Mouse (Mus musculus): Measurements from ENCODE around the gene Fam78b. TPM values are rescaled to one million over a fixed set of nuclear protein-coding genes. Genes with fewer than 3 reads are reported as not detected.

The Fam78b gene
- polyA plus RNA-seq, 1 experiment = 0.17 TPM

GRCm38 (mm10) chr1:167057543-167057942 lies 56.3 kb downstream of the Fam78b start:
- Histone ChIP-seq H3K4me3 (ENCODE audit: control insufficient read depth, low read depth, low read length) (no peak overlapping the region), H3K36me3 (ENCODE audit: control insufficient read depth, insufficient read depth, low read length) (no peaks in the 10 kb centered on the region), H3K27ac (ENCODE audit: control insufficient read depth, insufficient read depth, low read depth, low read length) (no peak overlapping the region), H3K4me1 (ENCODE audit: control insufficient read depth, insufficient read depth, low read length) (no peaks in the 10 kb centered on the region), H3K27me3 (ENCODE audit: control insufficient read depth, insufficient read depth, low read length) (no peaks in the 10 kb centered on the region)
- TF ChIP-seq POLR2A (IDR thresholded peaks at IDR 0.05; ENCODE audit: control insufficient read depth, low read depth, low read length) (no peak), CTCF (IDR thresholded peaks at IDR 0.05; ENCODE audit: control insufficient read depth, insufficient read depth, insufficient replicate concordance, low read depth, low read length) (no peak)

GRCm38 (mm10) chr1:167059550-167060285 lies 58.5 kb downstream of the Fam78b start:
- no peaks in the 10 kb centered on the region for H3K36me3 ChIP-seq (ENCODE audit: control insufficient read depth, insufficient read depth, low read length)
- no peaks in the 10 kb centered on the region for H3K27me3 ChIP-seq (ENCODE audit: control insufficient read depth, insufficient read depth, low read length)
- H3K4me3 ChIP-seq (ENCODE audit: control insufficient read depth, low read depth, low read length) = no peak overlapping the region
- H3K4me1 ChIP-seq (ENCODE audit: control insufficient read depth, insufficient read depth, low read length) = no peaks in the 10 kb centered on the region
- no peak for TF ChIP-seq POLR2A (IDR thresholded peaks at IDR 0.05; ENCODE audit: control insufficient read depth, low read depth, low read length)
- no peak for TF ChIP-seq CTCF (IDR thresholded peaks at IDR 0.05; ENCODE audit: control insufficient read depth, insufficient read depth, insufficient replicate concordance, low read depth, low read length)
- H3K27ac ChIP-seq (ENCODE audit: control insufficient read depth, insufficient read depth, low read depth, low read length) = no peak overlapping the region

- TF ChIP-seq CTCF (IDR thresholded peaks at IDR 0.05; ENCODE audit: control insufficient read depth, insufficient read depth, insufficient replicate concordance, low read depth, low read length) (no peak), POLR2A (IDR thresholded peaks at IDR 0.05; ENCODE audit: control insufficient read depth, low read depth, low read length) (no peak)
- Histone ChIP-seq H3K27ac (ENCODE audit: control insufficient read depth, insufficient read depth, low read depth, low read length) (no peak overlapping the region), H3K4me3 (ENCODE audit: control insufficient read depth, low read depth, low read length) (no peak overlapping the region), H3K36me3 (ENCODE audit: control insufficient read depth, insufficient read depth, low read length) (no peaks in the 10 kb centered on the region), H3K27me3 (ENCODE audit: control insufficient read depth, insufficient read depth, low read length) (no peaks in the 10 kb centered on the region), H3K4me1 (ENCODE audit: control insufficient read depth, insufficient read depth, low read length) (no peaks in the 10 kb centered on the region)
Observed at GRCm38 (mm10) chr1:167063971-167064370, 62.8 kb downstream of the Fam78b start.

GRCm38 (mm10) chr1:167065541-167065940 lies 64.3 kb downstream of the Fam78b start:
- H3K4me3 ChIP-seq (ENCODE audit: control insufficient read depth, low read depth, low read length) = no peak overlapping the region
- no peaks in the 10 kb centered on the region for H3K27me3 ChIP-seq (ENCODE audit: control insufficient read depth, insufficient read depth, low read length)
- no peaks in the 10 kb centered on the region for H3K36me3 ChIP-seq (ENCODE audit: control insufficient read depth, insufficient read depth, low read length)
- no peak for TF ChIP-seq POLR2A (IDR thresholded peaks at IDR 0.05; ENCODE audit: control insufficient read depth, low read depth, low read length)
- no peak for TF ChIP-seq CTCF (IDR thresholded peaks at IDR 0.05; ENCODE audit: control insufficient read depth, insufficient read depth, insufficient replicate concordance, low read depth, low read length)
- no peak overlapping the region for H3K27ac ChIP-seq (ENCODE audit: control insufficient read depth, insufficient read depth, low read depth, low read length)
- H3K4me1 ChIP-seq (ENCODE audit: control insufficient read depth, insufficient read depth, low read length) = no peaks in the 10 kb centered on the region

GRCm38 (mm10) chr1:167065986-167066385 lies 64.8 kb downstream of the Fam78b start:
- Histone ChIP-seq H3K36me3 (ENCODE audit: control insufficient read depth, insufficient read depth, low read length) (no peaks in the 10 kb centered on the region), H3K27me3 (ENCODE audit: control insufficient read depth, insufficient read depth, low read length) (no peaks in the 10 kb centered on the region), H3K4me1 (ENCODE audit: control insufficient read depth, insufficient read depth, low read length) (no peaks in the 10 kb centered on the region), H3K27ac (ENCODE audit: control insufficient read depth, insufficient read depth, low read depth, low read length) (no peak overlapping the region), H3K4me3 (ENCODE audit: control insufficient read depth, low read depth, low read length) (no peak overlapping the region)
- no peak for TF ChIP-seq CTCF (IDR thresholded peaks at IDR 0.05; ENCODE audit: control insufficient read depth, insufficient read depth, insufficient replicate concordance, low read depth, low read length)

- TF ChIP-seq CTCF (IDR thresholded peaks at IDR 0.05; ENCODE audit: control insufficient read depth, insufficient read depth, insufficient replicate concordance, low read depth, low read length) = no peak
- no peak for TF ChIP-seq POLR2A (IDR thresholded peaks at IDR 0.05; ENCODE audit: control insufficient read depth, low read depth, low read length)
- Histone ChIP-seq H3K4me3 (ENCODE audit: control insufficient read depth, low read depth, low read length) (no peak overlapping the region), H3K27ac (ENCODE audit: control insufficient read depth, insufficient read depth, low read depth, low read length) (no peak overlapping the region)
Observed at GRCm38 (mm10) chr1:167066933-167067341, 65.7 kb downstream of the Fam78b start.

GRCm38 (mm10) chr1:167069741-167070140 lies 68.5 kb downstream of the Fam78b start:
- H3K4me1 ChIP-seq (ENCODE audit: control insufficient read depth, insufficient read depth, low read length) = no peaks in the 10 kb centered on the region
- no peak overlapping the region for H3K27ac ChIP-seq (ENCODE audit: control insufficient read depth, insufficient read depth, low read depth, low read length)
- TF ChIP-seq POLR2A (IDR thresholded peaks at IDR 0.05; ENCODE audit: control insufficient read depth, low read depth, low read length) (no peak), CTCF (IDR thresholded peaks at IDR 0.05; ENCODE audit: control insufficient read depth, insufficient read depth, insufficient replicate concordance, low read depth, low read length) (no peak)
- no peak overlapping the region for H3K4me3 ChIP-seq (ENCODE audit: control insufficient read depth, low read depth, low read length)
- H3K36me3 ChIP-seq (ENCODE audit: control insufficient read depth, insufficient read depth, low read length) = no peaks in the 10 kb centered on the region
- H3K27me3 ChIP-seq (ENCODE audit: control insufficient read depth, insufficient read depth, low read length) = no peaks in the 10 kb centered on the region

More at GRCm38 (mm10) chr1:167066933-167067341, 65.7 kb downstream of the Fam78b start:
- no peaks in the 10 kb centered on the region for H3K27me3 ChIP-seq (ENCODE audit: control insufficient read depth, insufficient read depth, low read length)
- no peaks in the 10 kb centered on the region for H3K36me3 ChIP-seq (ENCODE audit: control insufficient read depth, insufficient read depth, low read length)
- no peaks in the 10 kb centered on the region for H3K4me1 ChIP-seq (ENCODE audit: control insufficient read depth, insufficient read depth, low read length)

Data from testis, adult 2 months (tissue).